Mouse (Mus musculus): Measurements from ENCODE around the gene Hdac7.

DNA sequence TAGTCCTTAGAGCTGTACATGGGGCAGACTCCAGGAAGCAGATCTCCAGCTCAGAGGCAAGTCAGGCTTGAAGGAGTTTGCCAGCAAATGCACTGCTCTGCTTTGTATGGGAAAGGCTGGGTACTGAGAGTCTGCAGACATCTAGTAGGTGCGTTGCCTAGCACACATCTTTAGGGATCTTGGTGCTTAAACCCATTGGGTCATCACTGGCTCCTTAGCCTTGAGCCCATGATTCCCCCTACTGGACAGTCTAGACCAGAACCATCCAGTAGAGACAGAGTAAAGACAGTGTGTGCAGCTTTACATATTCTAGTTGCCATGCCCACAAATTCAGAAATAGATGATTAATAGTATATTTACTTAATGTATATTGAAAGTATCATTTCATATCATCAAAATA lies 3.5 kb downstream of the Hdac7 start:
- TF ChIP-seq CTCF (IDR thresholded peaks at IDR 0.05; ENCODE audit: insufficient read depth, low read depth, low read length) (no peak), POLR2A (IDR thresholded peaks at IDR 0.05; ENCODE audit: insufficient read depth, low read depth, low read length) (no peak)

Measured in olfactory bulb, adult 2 months (tissue).